28 mouse cellular contexts compared by ENCODE assay signal in the genomic region with DNA sequence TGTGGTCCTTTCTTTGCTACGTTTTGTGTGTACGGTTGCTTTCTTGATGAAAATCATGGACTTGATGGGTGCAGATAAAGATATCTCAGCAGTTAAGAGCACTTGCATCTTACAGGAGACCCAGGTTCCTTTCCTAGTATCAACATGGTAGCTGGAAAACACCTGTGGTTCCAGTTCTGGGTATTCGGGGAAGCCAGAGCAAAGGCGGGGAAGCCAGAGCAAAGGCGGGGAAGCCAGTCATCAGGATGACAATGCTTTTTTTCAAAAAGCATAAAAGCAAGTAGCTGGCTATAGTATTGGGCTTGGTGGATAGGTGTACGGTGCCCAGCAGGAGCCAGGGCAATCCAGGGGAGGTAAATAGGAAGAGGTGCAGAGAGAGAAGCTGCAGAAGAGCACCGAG.
"Had no signal": no experiment of that assay in that cellular context is flagged by ENCODE, and none has a peak within 500 bp of the region (broad histone marks: within the 10 kb centered on the region; RNA-seq: fewer than 3 reads in every experiment).

No protein-coding gene starts in this region.

- ATAC-seq: hindbrain, embryonic 16.5 days; inflammation-experienced regulatory T-cells, adult 6 months; intestine, embryonic 15.5 days; intestine, postnatal 0 days; liver, postnatal 0 days had no signal

- H3K4me3 ChIP-seq: gastrocnemius, adult 2 months; heart, adult 2 months; heart, embryonic 10.5 days; heart, embryonic 12.5 days; hindbrain, embryonic 10.5 days; hindbrain, embryonic 12.5 days; intestine, embryonic 15.5 days; limb, embryonic 12.5 days; liver, embryonic 13.5 days; liver, embryonic 15.5 days had no signal

- H3K36me3 ChIP-seq: heart, embryonic 10.5 days; heart, embryonic 12.5 days; hindbrain, embryonic 10.5 days; hindbrain, embryonic 12.5 days; intestine, embryonic 15.5 days; limb, embryonic 12.5 days; liver, embryonic 13.5 days; liver, embryonic 15.5 days had no signal

- H3K4me1 ChIP-seq: intestine, embryonic 15.5 days; liver, embryonic 13.5 days; liver, embryonic 15.5 days had no signal

- H3K27me3 ChIP-seq: heart, embryonic 12.5 days; hindbrain, embryonic 12.5 days; intestine, embryonic 15.5 days; limb, embryonic 12.5 days; liver, embryonic 13.5 days; liver, embryonic 15.5 days had no signal

- H3K4me2 ChIP-seq: heart, embryonic 12.5 days; hindbrain, embryonic 12.5 days; hindbrain, embryonic 14.5 days; intestine, embryonic 15.5 days; limb, embryonic 12.5 days; liver, embryonic 11.5 days; liver, embryonic 13.5 days; liver, embryonic 15.5 days had no signal

- DNase-seq: gastrocnemius, adult 2 months; gastrocnemius, postnatal 10 days; gastrocnemius, postnatal 25 days; heart, adult 2 months; heart, postnatal 10 days; heart, postnatal 4 days; kidney, adult 18-20 months; kidney, adult 8-10 months; kidney, postnatal 10 days; kidney, postnatal 25 days; layer of hippocampus, adult 9-11 months; layer of hippocampus, postnatal 36 days; left cerebral cortex, postnatal 4 days; liver; liver, embryonic 13.5 days; liver, postnatal 0 days had no signal

- H3K9me3 ChIP-seq: heart, embryonic 10.5 days; heart, embryonic 12.5 days; hindbrain, embryonic 10.5 days; hindbrain, embryonic 12.5 days; intestine, embryonic 15.5 days; limb, embryonic 12.5 days; liver, embryonic 13.5 days; liver, embryonic 15.5 days had no signal

- H3K27ac ChIP-seq: gastrocnemius, adult 2 months; heart, adult 2 months; heart, embryonic 10.5 days; hindbrain, embryonic 10.5 days; hindbrain, embryonic 12.5 days; hindbrain, embryonic 14.5 days; intestine, embryonic 15.5 days; limb, embryonic 12.5 days; liver, embryonic 13.5 days; liver, embryonic 15.5 days had no signal

- H3K9ac ChIP-seq: heart, embryonic 12.5 days; hindbrain, embryonic 12.5 days; hindbrain, embryonic 14.5 days; intestine, embryonic 15.5 days; limb, embryonic 12.5 days; liver, embryonic 13.5 days; liver, embryonic 15.5 days; liver, postnatal 0 days had no signal
